Mouse (Mus musculus): ENCODE results near the gene Tmem168. TPM values are rescaled to one million over a fixed set of nuclear protein-coding genes. Genes with fewer than 3 reads are reported as not detected.
A peak's percentile ranks its signal among the peaks of the same experiment; 100 is the strongest.

Gene Tmem168
- total RNA-seq (2017) = 41.3 and 44.2 TPM in 2 replicates

DNA sequence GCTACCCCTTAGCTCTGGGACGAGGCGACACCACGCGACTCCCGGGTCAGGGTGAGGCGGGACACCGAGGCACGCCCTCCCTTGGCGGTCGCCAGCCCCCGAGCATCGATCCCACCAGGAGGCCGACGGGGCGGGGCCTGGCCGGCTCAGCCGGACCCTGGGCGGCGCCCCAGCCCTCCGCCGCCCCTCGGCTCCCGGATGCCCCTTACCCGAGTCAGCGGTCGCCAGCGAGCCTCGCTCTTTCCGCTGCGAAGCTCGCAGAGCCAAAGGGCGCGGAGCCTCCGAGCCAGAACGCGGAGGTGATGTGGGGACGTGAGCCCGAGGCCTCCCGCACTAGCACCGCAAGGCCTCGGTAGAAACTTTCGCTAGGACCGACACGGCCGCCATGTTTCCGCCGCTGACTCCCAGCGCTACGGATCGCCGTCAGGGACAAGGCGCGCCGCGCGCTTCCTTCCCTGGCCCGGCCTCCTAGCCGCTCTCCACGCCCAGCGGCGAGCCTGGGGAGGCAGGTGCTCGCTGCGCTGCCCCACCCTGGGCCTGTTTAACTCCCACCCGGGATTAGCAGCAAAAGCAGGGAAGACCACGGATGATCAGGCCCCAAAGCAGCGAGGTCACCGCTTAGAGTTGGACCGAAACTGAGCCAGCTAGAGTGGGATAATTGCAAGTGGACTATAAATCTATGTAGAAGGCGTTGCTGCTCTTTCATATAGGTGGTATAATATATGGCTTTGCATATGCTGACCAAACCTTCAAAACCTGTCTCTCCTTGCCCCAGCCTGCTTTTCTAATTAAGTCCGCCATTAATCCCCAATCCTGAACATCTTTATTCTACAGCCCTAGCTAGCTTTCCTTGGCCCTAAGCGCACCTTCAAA, at the start of gene Tmem168:
TSS of gene Tmem168 (minus strand) at position 480 of the 873 bp plus-strand sequence.
- ATAC-seq (replicated peaks in 1 of 2; ENCODE audit: insufficient read depth in 1 of 2, low FRiP score in 2 of 2, low TSS enrichment in 1 of 2, low read depth in 1 of 2, poor library complexity in 2 of 2, severe bottlenecking in 2 of 2) = peak; percentile 89 to 92

DNA sequence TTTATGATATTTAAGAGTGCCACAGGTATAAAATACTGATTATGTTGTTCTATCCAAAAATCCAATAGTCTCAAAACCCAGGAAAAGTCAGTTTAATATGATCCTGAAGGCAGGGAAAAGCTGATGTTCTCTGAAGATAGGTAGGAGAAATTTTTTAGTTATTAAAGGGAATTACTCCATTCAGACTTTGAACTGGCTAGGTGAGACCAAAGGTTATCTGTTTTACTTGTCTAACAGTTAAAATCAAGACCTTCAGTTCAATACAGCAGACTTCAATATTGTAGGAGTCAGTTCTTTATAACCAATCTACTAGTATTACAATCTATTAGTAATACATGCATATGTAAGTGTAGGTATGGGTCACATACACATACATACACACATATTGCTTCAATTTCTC, 46.2 kb upstream of the Tmem168 start:
- ATAC-seq (replicated peaks in 1 of 2; ENCODE audit: insufficient read depth in 1 of 2, low FRiP score in 2 of 2, low TSS enrichment in 1 of 2, low read depth in 1 of 2, poor library complexity in 2 of 2, severe bottlenecking in 2 of 2) = no peak

DNA sequence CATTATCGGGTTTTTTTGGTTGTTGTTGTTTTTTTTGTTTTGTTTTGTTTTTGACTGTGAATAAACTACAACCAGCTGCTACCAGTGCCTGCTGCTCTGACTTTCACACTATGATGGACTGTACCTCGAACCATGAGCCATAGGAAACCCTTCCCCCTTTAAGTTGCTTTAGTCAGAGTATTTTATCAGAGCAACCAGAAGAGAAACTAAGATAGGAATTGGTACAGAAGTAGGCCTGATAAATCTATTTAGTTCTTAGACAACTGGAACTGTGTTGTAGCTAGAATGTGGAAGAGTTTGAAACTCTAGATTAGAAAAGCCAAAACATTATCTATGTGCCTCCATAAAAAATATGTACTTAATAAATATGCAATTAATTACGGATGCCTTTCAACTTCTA, 44.4 kb upstream of the Tmem168 start:
- no peak for ATAC-seq (replicated peaks in 1 of 2; ENCODE audit: insufficient read depth in 1 of 2, low FRiP score in 2 of 2, low TSS enrichment in 1 of 2, low read depth in 1 of 2, poor library complexity in 2 of 2, severe bottlenecking in 2 of 2)

DNA sequence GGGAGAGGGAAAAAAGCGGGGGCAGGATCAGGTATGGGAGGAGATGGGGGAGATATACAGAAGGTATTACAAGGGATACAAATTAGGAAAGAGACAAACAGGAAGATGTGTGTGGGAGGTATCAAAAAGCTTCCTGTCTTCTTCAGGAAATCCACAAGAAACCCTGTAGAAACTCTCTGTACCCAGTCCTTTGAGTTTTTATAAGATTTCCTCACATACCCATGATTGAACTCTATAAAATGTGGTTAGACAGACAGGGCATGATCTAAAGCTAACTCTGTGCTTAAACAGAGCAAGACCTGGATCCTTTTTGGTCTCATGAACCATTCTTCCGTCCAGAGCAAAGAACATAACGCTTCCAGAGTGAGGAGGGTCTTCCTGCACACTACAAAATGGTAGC, 43.0 kb upstream of the Tmem168 start:
- ATAC-seq (replicated peaks in 1 of 2; ENCODE audit: insufficient read depth in 1 of 2, low FRiP score in 2 of 2, low TSS enrichment in 1 of 2, low read depth in 1 of 2, poor library complexity in 2 of 2, severe bottlenecking in 2 of 2) = no peak

DNA sequence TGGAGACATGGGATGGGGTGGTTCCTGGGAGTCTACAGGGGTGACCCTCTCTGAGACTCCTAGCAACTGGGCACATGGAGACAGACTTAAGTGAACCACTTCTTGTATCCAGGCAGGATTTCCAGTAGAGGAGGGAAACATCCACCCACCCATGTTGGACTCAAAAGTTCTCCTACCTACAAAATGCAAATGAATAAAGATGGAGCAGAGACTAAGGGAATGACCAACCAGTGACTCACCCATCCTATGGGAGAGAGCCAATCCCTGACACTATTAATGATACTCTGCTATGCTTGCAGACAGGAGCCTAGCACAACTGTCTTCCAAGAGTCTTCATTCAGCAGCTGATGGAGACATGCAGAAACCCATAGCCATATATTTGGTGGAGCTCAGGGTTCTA, 40.4 kb upstream of the Tmem168 start:
- no peak for ATAC-seq (replicated peaks in 1 of 2; ENCODE audit: insufficient read depth in 1 of 2, low FRiP score in 2 of 2, low TSS enrichment in 1 of 2, low read depth in 1 of 2, poor library complexity in 2 of 2, severe bottlenecking in 2 of 2)

DNA sequence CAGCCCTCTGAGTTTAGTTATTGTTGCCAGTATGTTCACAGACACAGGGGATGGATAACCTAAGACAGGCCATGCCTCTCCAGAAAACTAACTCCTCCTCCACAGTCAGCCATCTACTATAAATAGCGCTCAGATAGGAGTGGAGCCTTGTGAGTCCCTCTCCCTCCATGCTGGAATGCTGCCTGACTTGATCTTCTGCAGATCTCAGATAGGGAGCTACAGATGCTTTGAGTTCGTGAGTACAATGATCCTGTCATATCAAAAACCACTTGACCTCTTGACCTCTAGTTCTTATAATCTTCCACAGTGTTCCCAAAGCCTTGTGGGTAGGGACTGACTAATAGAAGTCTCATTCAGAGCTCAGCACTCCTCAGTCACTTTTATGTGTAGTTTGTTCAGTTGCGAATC, 28.7 kb upstream of the Tmem168 start:
- no peak for ATAC-seq (replicated peaks in 1 of 2; ENCODE audit: insufficient read depth in 1 of 2, low FRiP score in 2 of 2, low TSS enrichment in 1 of 2, low read depth in 1 of 2, poor library complexity in 2 of 2, severe bottlenecking in 2 of 2)

DNA sequence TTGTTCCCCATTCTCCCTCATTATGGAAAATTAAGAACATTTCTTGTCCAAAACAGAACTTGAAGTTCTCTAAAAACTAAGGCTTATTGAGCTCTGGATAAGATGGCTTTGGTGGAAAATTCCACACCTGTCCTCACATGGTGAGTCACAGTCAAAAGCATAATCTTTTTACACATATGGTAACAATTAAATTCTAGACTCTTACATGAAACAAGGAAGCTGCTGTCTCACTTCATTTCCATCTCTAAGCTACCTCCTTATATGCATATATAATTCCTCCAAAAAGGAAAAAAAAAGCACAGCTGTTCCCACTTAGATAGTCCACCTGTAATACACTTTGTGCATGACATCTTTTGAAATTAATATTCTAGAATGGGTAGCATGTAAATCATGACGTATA, 24.7 kb upstream of the Tmem168 start:
- no peak for ATAC-seq (replicated peaks in 1 of 2; ENCODE audit: insufficient read depth in 1 of 2, low FRiP score in 2 of 2, low TSS enrichment in 1 of 2, low read depth in 1 of 2, poor library complexity in 2 of 2, severe bottlenecking in 2 of 2)

DNA sequence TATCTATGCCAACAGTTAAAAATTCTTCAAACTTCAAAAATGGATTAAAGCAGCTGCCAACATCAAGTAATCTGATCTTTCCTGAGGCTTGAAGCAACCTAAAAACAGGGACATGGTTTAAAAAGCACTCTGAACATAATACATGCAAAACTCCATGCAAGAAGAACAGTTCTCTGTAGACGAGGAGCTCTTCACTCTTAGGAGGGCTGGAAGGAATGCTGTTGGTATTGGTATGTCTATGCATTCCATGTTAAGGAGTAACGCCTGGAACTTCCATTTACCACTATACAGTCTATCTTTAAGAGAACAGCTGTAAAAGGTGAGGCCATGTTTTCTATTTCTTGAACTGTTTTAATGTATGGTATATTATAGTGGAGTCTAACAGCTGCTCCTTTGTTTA, 22.7 kb upstream of the Tmem168 start:
- ATAC-seq (replicated peaks in 1 of 2; ENCODE audit: insufficient read depth in 1 of 2, low FRiP score in 2 of 2, low TSS enrichment in 1 of 2, low read depth in 1 of 2, poor library complexity in 2 of 2, severe bottlenecking in 2 of 2) = no peak

DNA sequence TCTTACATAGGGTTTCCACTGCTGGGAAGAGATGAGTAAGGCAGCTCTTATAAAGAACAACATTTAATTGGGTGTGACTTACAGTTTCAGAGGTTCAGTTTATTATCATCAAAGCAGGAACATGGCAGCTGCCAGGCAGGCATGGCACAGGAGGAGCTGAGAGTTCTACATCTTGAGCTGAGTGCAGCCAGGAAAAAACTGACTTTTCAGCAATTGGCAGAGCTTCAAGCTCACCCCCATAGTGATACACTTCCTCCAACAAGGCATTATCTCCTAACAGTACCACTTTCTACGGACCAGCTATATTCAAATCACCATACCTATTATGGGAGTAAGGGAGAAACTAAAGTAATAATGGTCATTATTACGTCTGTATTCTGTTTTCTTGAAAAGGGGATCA, 11.7 kb upstream of the Tmem168 start:
- no peak for ATAC-seq (replicated peaks in 1 of 2; ENCODE audit: insufficient read depth in 1 of 2, low FRiP score in 2 of 2, low TSS enrichment in 1 of 2, low read depth in 1 of 2, poor library complexity in 2 of 2, severe bottlenecking in 2 of 2)

DNA sequence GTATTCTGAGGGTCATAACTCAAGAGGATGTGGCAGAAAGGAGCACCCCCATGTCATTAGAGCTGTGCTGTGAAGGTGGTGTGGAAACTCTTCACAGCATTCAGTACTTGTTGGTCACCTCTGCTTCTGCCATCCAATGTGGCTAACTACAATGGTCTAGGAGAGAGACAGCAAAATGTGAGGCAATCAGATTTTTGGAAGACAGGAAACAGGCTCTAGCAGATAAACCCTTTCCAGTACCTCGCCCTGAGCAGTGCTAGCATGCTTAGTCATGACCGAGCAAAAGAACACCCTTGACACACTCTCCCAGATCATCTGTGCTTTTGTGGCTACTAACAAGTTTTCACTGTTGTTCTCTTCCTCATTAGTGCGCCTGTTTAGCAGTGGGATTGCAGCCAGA, 9.2 kb upstream of the Tmem168 start:
- peak; percentile 71 to 73 for ATAC-seq (replicated peaks in 1 of 2; ENCODE audit: insufficient read depth in 1 of 2, low FRiP score in 2 of 2, low TSS enrichment in 1 of 2, low read depth in 1 of 2, poor library complexity in 2 of 2, severe bottlenecking in 2 of 2)

DNA sequence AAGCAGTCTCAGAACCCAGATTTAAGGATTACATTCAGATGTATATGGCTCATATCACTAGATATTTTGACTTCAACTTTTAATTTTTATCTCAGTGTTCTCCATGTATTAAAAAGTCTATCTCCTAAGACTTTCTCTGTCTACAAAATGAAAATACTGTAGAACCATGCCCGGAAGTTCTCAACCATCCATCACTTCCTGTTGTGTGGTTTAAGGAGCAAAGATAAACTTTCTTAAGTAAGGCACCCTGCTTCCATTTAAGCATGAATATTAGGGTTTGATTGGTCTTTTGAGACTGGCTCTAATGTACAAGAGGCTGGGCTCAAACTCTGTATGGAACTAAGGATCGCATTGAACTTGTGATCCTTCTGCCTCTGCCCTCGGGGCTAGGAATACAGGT, 6.7 kb upstream of the Tmem168 start:
- ATAC-seq (replicated peaks in 1 of 2; ENCODE audit: insufficient read depth in 1 of 2, low FRiP score in 2 of 2, low TSS enrichment in 1 of 2, low read depth in 1 of 2, poor library complexity in 2 of 2, severe bottlenecking in 2 of 2) = 0 out of 4 replicates have a peak, but pooled peaks of 1 of the 2 experiments have one; percentile 43

DNA sequence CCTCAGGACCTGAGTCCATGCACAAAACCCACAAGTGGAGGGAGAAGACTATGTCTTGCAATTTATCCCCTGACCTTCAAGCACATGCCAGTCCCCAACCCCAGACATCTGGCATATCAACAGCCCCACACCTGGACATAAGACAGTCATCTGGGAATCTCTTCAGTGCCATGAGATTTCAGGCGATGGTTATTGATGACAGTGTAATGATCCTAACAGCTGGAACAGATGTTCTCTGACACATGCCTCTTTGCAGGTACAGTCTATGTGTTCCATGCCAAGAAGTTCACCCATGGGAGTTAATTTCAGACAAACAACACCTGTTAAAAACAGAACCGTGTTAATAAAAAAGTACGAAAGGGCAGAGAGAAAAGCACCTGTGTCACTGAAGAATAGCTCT, 5.8 kb upstream of the Tmem168 start:
- no peak for ATAC-seq (replicated peaks in 1 of 2; ENCODE audit: insufficient read depth in 1 of 2, low FRiP score in 2 of 2, low TSS enrichment in 1 of 2, low read depth in 1 of 2, poor library complexity in 2 of 2, severe bottlenecking in 2 of 2)

DNA sequence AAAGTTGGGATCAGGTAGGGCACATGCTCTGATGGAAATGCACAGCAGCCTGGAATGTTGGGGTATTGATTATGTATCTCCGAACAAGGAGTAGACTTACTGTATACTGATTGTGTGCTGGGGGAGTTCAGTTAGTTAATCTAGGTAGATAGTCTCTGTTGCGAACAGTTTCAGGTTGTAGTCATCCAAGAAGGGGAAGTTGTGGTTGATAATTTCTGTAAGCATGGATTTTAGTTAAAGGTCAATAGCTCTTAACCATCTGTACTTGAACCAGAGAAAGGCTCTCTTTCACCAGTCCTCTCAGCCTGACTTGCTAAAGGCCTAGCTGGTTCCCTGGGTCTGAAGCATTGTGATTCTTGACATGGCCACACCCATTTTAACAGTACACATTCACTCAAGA, 3.0 kb upstream of the Tmem168 start:
- no peak for ATAC-seq (replicated peaks in 1 of 2; ENCODE audit: insufficient read depth in 1 of 2, low FRiP score in 2 of 2, low TSS enrichment in 1 of 2, low read depth in 1 of 2, poor library complexity in 2 of 2, severe bottlenecking in 2 of 2)

DNA sequence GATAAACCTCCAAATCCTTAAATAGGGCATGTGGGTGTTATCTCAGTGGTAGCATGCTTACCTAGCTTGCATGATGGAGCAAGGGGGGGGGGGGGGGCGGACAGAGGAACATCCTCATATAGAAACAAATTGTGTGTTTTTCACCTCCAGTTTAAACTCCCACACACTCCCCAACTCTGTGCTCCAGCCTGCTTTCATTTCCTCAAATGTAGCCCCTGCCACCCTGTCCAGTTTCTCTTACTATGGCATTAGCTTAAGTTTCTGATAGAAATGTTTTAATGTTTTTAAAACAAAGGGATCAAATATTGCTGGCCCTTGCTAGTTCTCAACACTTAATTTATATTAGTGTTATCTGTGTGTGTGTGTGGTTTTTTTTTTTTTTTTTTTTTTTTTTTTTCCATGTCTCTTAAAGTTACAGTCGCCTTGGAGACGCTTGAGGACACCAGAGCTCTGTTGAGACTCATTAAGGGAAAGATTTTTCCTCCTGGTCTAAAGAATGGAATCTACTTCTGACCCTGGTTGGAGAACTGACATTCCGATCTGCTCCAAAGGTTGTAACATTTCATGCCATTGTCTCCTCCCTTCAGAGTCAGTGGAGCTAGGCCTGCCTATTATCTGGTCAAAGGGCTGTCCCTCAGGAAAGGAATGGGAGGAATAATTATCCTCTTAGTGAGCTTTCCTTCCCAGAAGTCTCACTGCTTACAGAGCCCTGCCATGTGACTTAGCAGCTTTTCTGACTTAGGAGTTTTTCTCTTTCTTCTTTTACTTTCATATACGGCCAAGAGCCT, 1.6 kb upstream of the Tmem168 start:
- ATAC-seq (replicated peaks in 1 of 2; ENCODE audit: insufficient read depth in 1 of 2, low FRiP score in 2 of 2, low TSS enrichment in 1 of 2, low read depth in 1 of 2, poor library complexity in 2 of 2, severe bottlenecking in 2 of 2) = no peak

DNA sequence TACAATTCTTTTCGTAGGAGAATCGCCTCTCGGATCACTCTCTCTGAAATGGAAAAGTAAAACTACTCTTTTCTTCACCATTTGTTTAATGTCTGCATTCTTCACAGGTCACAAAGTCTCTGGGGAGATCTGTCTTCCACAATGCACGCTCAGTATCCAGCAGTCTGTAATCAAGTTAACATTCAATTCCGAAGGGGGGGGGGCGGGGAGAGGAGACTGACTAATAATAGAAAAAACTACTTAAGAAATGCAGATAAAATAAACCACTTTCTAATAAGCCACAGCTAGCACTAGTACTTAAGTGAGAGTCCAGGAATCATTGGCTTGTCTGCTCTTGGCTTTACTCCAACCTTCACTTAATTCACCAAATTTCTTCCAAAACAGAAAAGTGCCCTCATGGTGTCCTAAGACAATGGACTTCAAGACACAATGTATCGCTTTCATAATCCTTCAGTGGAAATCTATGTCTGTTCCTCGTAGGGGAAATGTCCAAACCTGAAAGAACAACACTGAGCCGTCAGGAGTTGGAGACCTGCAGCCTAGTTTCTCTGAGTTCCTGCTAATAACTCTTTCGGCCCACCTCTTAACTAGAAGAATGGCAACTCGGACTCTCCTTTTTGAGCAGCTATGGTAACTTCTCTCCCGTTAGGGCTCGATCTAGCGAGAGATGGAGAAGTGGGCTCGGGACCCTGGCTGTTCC, 829 bp downstream of the Tmem168 start:
- ATAC-seq (replicated peaks in 1 of 2; ENCODE audit: insufficient read depth in 1 of 2, low FRiP score in 2 of 2, low TSS enrichment in 1 of 2, low read depth in 1 of 2, poor library complexity in 2 of 2, severe bottlenecking in 2 of 2) = no peak

DNA sequence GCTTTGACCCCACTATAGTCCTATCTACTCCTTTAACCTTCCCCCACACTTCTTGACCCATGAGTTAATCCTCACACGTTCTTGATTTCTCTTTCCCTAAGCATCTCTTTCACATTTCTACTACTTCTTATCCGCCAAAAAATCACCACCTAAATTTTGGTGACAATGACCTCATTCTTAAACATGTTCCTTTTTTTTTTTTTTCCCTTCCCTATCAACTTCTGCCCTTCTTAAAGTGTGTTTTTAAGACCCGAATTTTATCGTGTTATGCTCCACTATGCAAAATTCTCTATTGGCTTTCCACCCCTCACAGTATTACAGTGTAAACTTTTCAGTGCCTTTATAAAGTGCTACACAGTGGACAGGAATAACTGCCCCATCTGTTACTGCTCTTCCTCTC, 1.5 kb downstream of the Tmem168 start:
- no peak for ATAC-seq (replicated peaks in 1 of 2; ENCODE audit: insufficient read depth in 1 of 2, low FRiP score in 2 of 2, low TSS enrichment in 1 of 2, low read depth in 1 of 2, poor library complexity in 2 of 2, severe bottlenecking in 2 of 2)

DNA sequence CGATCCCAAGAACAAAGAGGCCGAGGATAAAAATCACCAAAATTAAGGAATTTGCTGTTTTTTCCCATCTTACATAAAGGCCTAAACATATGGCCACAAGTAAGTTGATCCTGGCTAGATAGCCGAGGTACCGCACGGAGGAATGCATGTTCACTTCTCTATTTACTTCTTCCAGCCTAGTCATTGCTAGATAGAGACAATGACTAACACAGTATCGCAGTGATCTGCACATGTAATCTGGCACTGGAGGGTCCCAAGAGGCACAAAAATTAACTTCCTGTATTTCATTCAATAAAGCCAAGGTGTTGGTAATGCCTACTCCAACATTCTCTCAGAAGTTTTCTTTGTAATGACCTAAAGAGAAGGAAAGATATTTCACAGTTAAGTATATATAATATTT, 4.8 kb downstream of the Tmem168 start:
- no peak for ATAC-seq (replicated peaks in 1 of 2; ENCODE audit: insufficient read depth in 1 of 2, low FRiP score in 2 of 2, low TSS enrichment in 1 of 2, low read depth in 1 of 2, poor library complexity in 2 of 2, severe bottlenecking in 2 of 2)

DNA sequence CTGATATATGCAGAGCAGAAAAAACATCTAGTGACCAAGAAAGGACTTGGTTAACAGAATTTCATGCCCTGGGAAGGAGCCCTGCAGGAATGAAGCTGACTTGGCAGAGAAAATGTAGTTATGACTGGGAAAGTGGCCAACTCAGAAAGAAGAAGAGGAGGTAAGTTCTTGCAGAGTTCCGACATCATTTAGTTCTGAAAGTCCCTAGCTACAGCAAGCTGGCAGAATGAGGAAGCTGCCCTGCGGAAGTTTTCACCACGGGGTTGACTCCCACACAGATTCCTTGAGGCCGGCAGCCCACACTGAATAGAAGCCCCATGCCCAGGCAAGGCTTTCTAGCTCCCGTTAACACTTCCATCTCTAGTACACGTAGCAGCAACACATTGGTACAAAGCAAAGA, 6.3 kb downstream of the Tmem168 start:
- ATAC-seq (replicated peaks in 1 of 2; ENCODE audit: insufficient read depth in 1 of 2, low FRiP score in 2 of 2, low TSS enrichment in 1 of 2, low read depth in 1 of 2, poor library complexity in 2 of 2, severe bottlenecking in 2 of 2) = peak; percentile 99
